Mouse (Mus musculus) retina, postnatal 1 day (tissue): Measurements from ENCODE around the gene Trim43a.
"Not testable (repeated sequence)": the region's sequence is repeated elsewhere in the genome, so short reads cannot be mapped to it uniquely, and the experiment has no call there.

Experiments used
- DNase-seq: peaks from one replicate; pipeline ENCODE4 v3.0.0-alpha.2; 2012

Gene Trim43a

GRCm38 (mm10) chr9:88580591-88580990 is at the start of gene Trim43a:
Gene Trim43a, plus strand, starts transcription at chr9:88580891.
- DNase-seq, result not testable (repeated sequence)

GRCm38 (mm10) chr9:88534093-88534492 is 46.6 kb upstream of the Trim43a start:
- no peak for DNase-seq

- DNase-seq, result no peak
Measured at GRCm38 (mm10) chr9:88539546-88540224, 41.0 kb upstream of the Trim43a start.

GRCm38 (mm10) chr9:88542816-88543215 is 37.9 kb upstream of the Trim43a start:
- peak; percentile 73 for DNase-seq

- DNase-seq, result peak; percentile 68
Measured at GRCm38 (mm10) chr9:88545534-88545933, 35.2 kb upstream of the Trim43a start.

- DNase-seq, result peak; percentile 78
Measured at GRCm38 (mm10) chr9:88546166-88546565, 34.5 kb upstream of the Trim43a start.

GRCm38 (mm10) chr9:88546657-88547056 is 34.0 kb upstream of the Trim43a start:
- no peak for DNase-seq

GRCm38 (mm10) chr9:88547270-88547669 is 33.4 kb upstream of the Trim43a start:
- peak; percentile 59 for DNase-seq

GRCm38 (mm10) chr9:88547851-88548613 is 32.7 kb upstream of the Trim43a start, which contains the start of gene Zfp949:
Gene Zfp949, plus strand, starts transcription at chr9:88548020.
- peak; percentile 94 for DNase-seq

GRCm38 (mm10) chr9:88548614-88548945 is 32.1 kb upstream of the Trim43a start:
- DNase-seq, result no peak

GRCm38 (mm10) chr9:88553071-88553470 is 27.6 kb upstream of the Trim43a start:
- no peak for DNase-seq

GRCm38 (mm10) chr9:88558146-88558545 is 22.5 kb upstream of the Trim43a start:
- DNase-seq, result no peak

GRCm38 (mm10) chr9:88561476-88561875 is 19.2 kb upstream of the Trim43a start:
- not testable (repeated sequence) for DNase-seq

- DNase-seq, result not testable (repeated sequence)
Measured at GRCm38 (mm10) chr9:88570471-88570870, 10.2 kb upstream of the Trim43a start.

- not testable (repeated sequence) for DNase-seq
Measured at GRCm38 (mm10) chr9:88593708-88594107, 13.0 kb downstream of the Trim43a start.

- peak; percentile 97 for DNase-seq
Measured at GRCm38 (mm10) chr9:88599206-88600162, 18.8 kb downstream of the Trim43a start.

GRCm38 (mm10) chr9:88625803-88626514 is 45.3 kb downstream of the Trim43a start:
- not testable (repeated sequence) for DNase-seq

- DNase-seq, result not testable (repeated sequence)
Measured at GRCm38 (mm10) chr9:88638125-88638524, 57.4 kb downstream of the Trim43a start.
